Mouse (Mus musculus): ENCODE measurements around the gene Olfr113. TPM values are rescaled to one million over a fixed set of nuclear protein-coding genes. Genes with fewer than 3 reads are reported as not detected.

Gene Olfr113
- total and polyA plus RNA-seq, 3 experiments, result not detected

- in situ Hi-C loops (cut with MboI; ENCODE audit: low pct_ligation_motif_present, low pct_unique_long_range_greater_than_20kb, low sequenced_read_pairs), result no loop called here
- no peak for DNase-seq (ENCODE audit: extremely low read depth)
- H3K9me3 ChIP-seq (replicated peaks; ENCODE audit: low read length), result no peaks in the 10 kb centered on the region
- dilution Hi-C loops (cut with MboI; ENCODE audit: extremely low pct_ligation_motif_present, extremely low pct_unique_long_range_greater_than_20kb, low sequenced_read_pairs), result no loop called here
- H3K79me2 ChIP-seq (replicated peaks; ENCODE audit: control insufficient read depth, extremely low read depth, insufficient read depth, poor library complexity, severe bottlenecking), result no peaks in the 10 kb centered on the region
- H3K27ac ChIP-seq (ENCODE audit: insufficient read depth, low read depth), result no peak within 1 kb of the TSS
- TF ChIP-seq RAD21 (IDR thresholded peaks at IDR 0.05; ENCODE audit: low read depth, low read length) (no peak), ZKSCAN1 (IDR thresholded peaks at IDR 0.05; ENCODE audit: borderline replicate concordance, low read depth, low read length) (no peak), CTCF (conservative IDR thresholded peaks at IDR 0.05 in 1 of 2, IDR thresholded peaks at IDR 0.05 in 1 of 2; ENCODE audit: low read depth in 2 of 2, low read length in 2 of 2) (no peak), EP300 (IDR thresholded peaks at IDR 0.05; ENCODE audit: low read length) (no peak), BHLHE40 (IDR thresholded peaks at IDR 0.05; ENCODE audit: low read depth, low read length) (no peak), CHD1 (IDR thresholded peaks at IDR 0.05; ENCODE audit: low read depth, low read length) (no peak)
- H3K4me1 ChIP-seq (ENCODE audit: control insufficient read depth in 1 of 2, insufficient read depth in 2 of 2), result no peaks in the 10 kb centered on the region
- no peak within 1 kb of the TSS for H3K4me2 ChIP-seq (ENCODE audit: insufficient read depth, low read depth, poor library complexity, severe bottlenecking)
- H3K36me3 ChIP-seq (replicated peaks in 1 of 2; ENCODE audit: control insufficient read depth in 1 of 2, insufficient read depth in 1 of 2, low read length in 1 of 2), result no peaks in the 10 kb centered on the region
- no peaks in the 10 kb centered on the region for H3K27me3 ChIP-seq (replicated peaks)
- no peak within 1 kb of the TSS for H3K4me3 ChIP-seq (replicated peaks in 1 of 3; ENCODE audit: low read depth in 2 of 3, low read length in 2 of 3, poor library complexity in 1 of 3)
- no peak within 1 kb of the TSS for H3K9ac ChIP-seq (ENCODE audit: insufficient read depth, low read depth)
Measured at GRCm38 (mm10) chr17:37569351-37569750, 8.1 kb downstream of the Olfr113 start, which contains the start of gene Olfr112. Gene Olfr112, minus strand, starts transcription at chr17:37569451.

DNA sequence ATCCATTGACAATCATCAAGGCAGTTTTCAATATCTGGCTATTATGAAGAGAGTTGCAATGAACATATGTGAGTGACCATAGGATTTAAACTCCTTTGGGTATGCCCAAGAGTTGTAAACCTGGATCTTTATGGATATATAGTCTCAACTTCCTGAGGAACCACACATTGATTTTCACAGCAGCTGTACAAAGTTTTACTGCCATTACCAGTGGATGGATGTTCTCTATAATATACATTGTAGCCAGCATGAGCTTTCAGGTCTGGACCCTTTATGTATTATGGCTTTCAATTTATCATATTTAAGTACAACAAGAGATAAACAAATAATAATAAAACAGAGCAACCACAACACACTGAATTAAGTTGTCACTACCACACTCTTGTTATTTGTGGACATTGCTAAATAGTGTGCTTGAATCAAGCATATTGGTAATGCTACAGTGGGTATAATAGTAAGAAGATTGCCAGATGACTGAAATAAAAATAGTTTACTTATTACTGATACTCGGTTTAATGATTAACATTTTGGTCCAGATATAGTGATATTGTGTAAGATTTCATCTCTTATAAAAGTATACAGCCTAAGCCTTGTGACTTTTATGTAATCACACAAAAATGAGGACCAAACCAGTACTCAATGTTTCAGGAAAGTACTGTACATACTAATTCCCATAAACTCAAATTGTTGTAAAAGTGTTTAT lies 18.4 kb downstream of the Olfr113 start:
- Histone ChIP-seq H3K4me3 (replicated peaks in 1 of 3; ENCODE audit: low read depth in 2 of 3, low read length in 2 of 3, poor library complexity in 1 of 3) (no peak overlapping the region), H3K79me2 (replicated peaks; ENCODE audit: control insufficient read depth, extremely low read depth, insufficient read depth, poor library complexity, severe bottlenecking) (no peaks in the 10 kb centered on the region), H3K9me3 (replicated peaks; ENCODE audit: low read length) (no peaks in the 10 kb centered on the region), H3K27ac (ENCODE audit: insufficient read depth, low read depth) (no peak overlapping the region), H3K4me2 (ENCODE audit: insufficient read depth, low read depth, poor library complexity, severe bottlenecking) (no peak overlapping the region), H3K4me1 (ENCODE audit: control insufficient read depth in 1 of 2, insufficient read depth in 2 of 2) (no peaks in the 10 kb centered on the region), H3K9ac (ENCODE audit: insufficient read depth, low read depth) (no peak overlapping the region), H3K27me3 (replicated peaks) (no peaks in the 10 kb centered on the region), H3K36me3 (replicated peaks in 1 of 2; ENCODE audit: control insufficient read depth in 1 of 2, insufficient read depth in 1 of 2, low read length in 1 of 2) (no peaks in the 10 kb centered on the region)
- in situ Hi-C loops (cut with MboI; ENCODE audit: low pct_ligation_motif_present, low pct_unique_long_range_greater_than_20kb, low sequenced_read_pairs), result no loop called here
- TF ChIP-seq CHD1 (IDR thresholded peaks at IDR 0.05; ENCODE audit: low read depth, low read length) (no peak), ZNF384 (IDR thresholded peaks at IDR 0.05; ENCODE audit: low read depth, low read length) (no peak), E2F4 (IDR thresholded peaks at IDR 0.05; ENCODE audit: insufficient replicate concordance, low read depth, low read length) (no peak), EP300 (IDR thresholded peaks at IDR 0.05; ENCODE audit: low read length) (no peak), ZMIZ1 (IDR thresholded peaks at IDR 0.05; ENCODE audit: low read depth, low read length) (no peak), ELF1 (IDR thresholded peaks at IDR 0.05; ENCODE audit: low read depth, low read length) (no peak), SIN3A (IDR thresholded peaks at IDR 0.05; ENCODE audit: low read length) (no peak), HCFC1 (IDR thresholded peaks at IDR 0.05; ENCODE audit: low read depth, low read length) (no peak)
- no peak for DNase-seq (ENCODE audit: extremely low read depth)
- dilution Hi-C loops (cut with MboI; ENCODE audit: extremely low pct_ligation_motif_present, extremely low pct_unique_long_range_greater_than_20kb, low sequenced_read_pairs), result no loop called here

Data from CH12.LX (cell line).